Mouse (Mus musculus): ENCODE results near the gene Tmem151a.

- TF ChIP-seq CTCF (IDR thresholded peaks at IDR 0.05; ENCODE audit: borderline replicate concordance, insufficient read depth, low read depth, low read length) (no peak), POLR2A (IDR thresholded peaks at IDR 0.05; ENCODE audit: borderline replicate concordance, insufficient read depth, low read length) (peak; percentile 70; the same call in 1 of the 2 replicates)
Observed at GRCm38 (mm10) chr19:5106731-5107191, 21.4 kb upstream of the Tmem151a start, which contains the start of gene Rab1b.
